Mouse (Mus musculus): ENCODE results near the gene Ptgis. TPM values are rescaled to one million over a fixed set of nuclear protein-coding genes. Genes with fewer than 3 reads are reported as not detected.
"Not testable (repeated sequence)": the region's sequence is repeated elsewhere in the genome, so short reads cannot be mapped to it uniquely, and the experiment has no call there.

Ptgis gene
- polyA plus RNA-seq, 1 experiment from 2014 or later, result 18.0 TPM

DNA sequence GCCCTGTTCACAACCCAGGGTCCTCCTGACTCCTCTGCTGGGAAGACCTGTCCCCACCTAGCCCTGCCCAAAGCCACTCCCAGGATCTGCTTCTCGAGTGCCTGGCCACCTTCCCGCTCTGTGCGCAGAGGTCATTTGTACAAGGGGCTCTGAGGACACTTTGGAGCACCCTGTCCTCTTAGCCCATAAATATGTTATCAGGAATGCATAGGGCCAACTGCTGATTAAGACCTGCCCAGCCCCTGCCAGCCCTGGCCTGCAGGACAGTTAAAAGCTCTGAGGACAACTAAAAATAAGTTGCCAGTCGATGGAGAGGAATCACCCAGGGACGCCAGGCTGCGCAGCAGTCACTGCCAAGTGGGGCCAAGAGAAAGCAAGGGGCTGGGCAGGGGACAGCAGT is 27.9 kb downstream of the Ptgis start:
- Histone ChIP-seq H3K9ac (ENCODE audit: low read depth, low read length) (no peak overlapping the region), H3K27ac (ENCODE audit: low read depth, low read length) (no peak overlapping the region), H3K27me3 (ENCODE audit: control insufficient read depth, insufficient read depth, low read length) (no peaks in the 10 kb centered on the region), H3K4me3 (ENCODE audit: low read length) (no peak overlapping the region), H3K9me3 (ENCODE audit: control insufficient read depth, low read length) (no peaks in the 10 kb centered on the region), H3K36me3 (ENCODE audit: control insufficient read depth, insufficient read depth, low read length) (no peaks in the 10 kb centered on the region; the same call in 1 of the 2 replicates), H3K4me1 (ENCODE audit: control insufficient read depth, insufficient read depth, low read length) (no peaks in the 10 kb centered on the region; the same call in 1 of the 2 replicates), H3K4me2 (replicated peaks; ENCODE audit: low read depth, low read length) (no peak overlapping the region)
- over 99% methylated on average over 6 of the region's 6 CpGs for WGBS
- no peak for ATAC-seq (ENCODE audit: low FRiP score, low TSS enrichment)

DNA sequence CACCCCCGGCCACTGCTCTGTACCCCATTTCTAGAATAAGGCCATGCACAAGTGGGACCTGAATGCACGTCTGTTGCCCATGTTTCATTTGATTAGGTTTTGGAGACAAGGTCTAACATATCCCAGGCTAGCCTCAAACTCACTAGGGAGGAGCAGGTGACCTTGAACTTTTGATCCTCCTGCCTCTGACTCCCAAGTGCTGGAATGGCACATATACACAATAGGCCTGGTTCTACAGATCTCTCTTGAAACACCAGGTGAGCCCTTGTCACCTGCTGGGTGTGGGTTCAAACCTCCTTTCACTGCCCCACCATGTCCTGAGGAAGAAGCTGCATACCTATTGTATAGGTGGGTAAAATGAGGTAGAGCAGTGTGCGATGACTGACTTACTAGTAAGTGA is 28.3 kb downstream of the Ptgis start:
- Histone ChIP-seq H3K27me3 (ENCODE audit: control insufficient read depth, insufficient read depth, low read length) (no peaks in the 10 kb centered on the region), H3K36me3 (ENCODE audit: control insufficient read depth, insufficient read depth, low read length) (no peaks in the 10 kb centered on the region; the same call in 1 of the 2 replicates), H3K9me3 (ENCODE audit: control insufficient read depth, low read length) (no peaks in the 10 kb centered on the region), H3K9ac (ENCODE audit: low read depth, low read length) (no peak overlapping the region), H3K4me3 (ENCODE audit: low read length) (no peak overlapping the region), H3K4me2 (replicated peaks; ENCODE audit: low read depth, low read length) (no peak overlapping the region), H3K4me1 (ENCODE audit: control insufficient read depth, insufficient read depth, low read length) (no peaks in the 10 kb centered on the region; the same call in 1 of the 2 replicates), H3K27ac (ENCODE audit: low read depth, low read length) (no peak overlapping the region)
- ATAC-seq (ENCODE audit: low FRiP score, low TSS enrichment), result no peak
- WGBS, result 89% methylated on average over 3 of the region's 3 CpGs

DNA sequence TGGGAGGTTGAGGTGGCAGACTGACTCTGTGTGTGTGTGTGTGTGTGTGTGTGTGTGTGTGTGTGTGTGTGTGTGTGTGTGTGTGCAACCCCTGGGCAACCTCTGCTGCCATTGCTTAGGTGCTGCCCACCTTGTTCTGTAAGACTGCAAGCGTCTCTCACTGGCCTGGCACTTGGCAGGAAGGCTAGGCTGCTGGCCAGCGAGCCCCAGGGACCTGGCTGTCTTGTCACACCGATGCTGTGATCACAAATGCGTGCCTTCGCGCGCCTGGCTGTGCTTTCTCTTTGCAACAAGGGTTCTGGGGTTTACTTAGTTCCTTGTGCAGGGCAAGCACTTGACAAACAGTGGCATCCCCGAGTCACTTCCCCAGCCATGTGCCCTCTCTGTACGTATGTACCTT is 30.5 kb downstream of the Ptgis start:
- no peak overlapping the region for H3K4me2 ChIP-seq (replicated peaks; ENCODE audit: low read depth, low read length)
- H3K4me1 ChIP-seq (ENCODE audit: control insufficient read depth, insufficient read depth, low read length), result no peaks in the 10 kb centered on the region; the same call in 1 of the 2 replicates
- H3K27ac ChIP-seq (ENCODE audit: low read depth, low read length), result no peak overlapping the region
- H3K27me3 ChIP-seq (ENCODE audit: control insufficient read depth, insufficient read depth, low read length), result no peaks in the 10 kb centered on the region
- no peaks in the 10 kb centered on the region for H3K9me3 ChIP-seq (ENCODE audit: control insufficient read depth, low read length)
- H3K4me3 ChIP-seq (ENCODE audit: low read length), result no peak overlapping the region
- no peaks in the 10 kb centered on the region; the same call in 1 of the 2 replicates for H3K36me3 ChIP-seq (ENCODE audit: control insufficient read depth, insufficient read depth, low read length)
- H3K9ac ChIP-seq (ENCODE audit: low read depth, low read length), result no peak overlapping the region
- ATAC-seq (ENCODE audit: low FRiP score, low TSS enrichment), result no peak
- WGBS, result 70% methylated on average over 9 of the region's 9 CpGs

DNA sequence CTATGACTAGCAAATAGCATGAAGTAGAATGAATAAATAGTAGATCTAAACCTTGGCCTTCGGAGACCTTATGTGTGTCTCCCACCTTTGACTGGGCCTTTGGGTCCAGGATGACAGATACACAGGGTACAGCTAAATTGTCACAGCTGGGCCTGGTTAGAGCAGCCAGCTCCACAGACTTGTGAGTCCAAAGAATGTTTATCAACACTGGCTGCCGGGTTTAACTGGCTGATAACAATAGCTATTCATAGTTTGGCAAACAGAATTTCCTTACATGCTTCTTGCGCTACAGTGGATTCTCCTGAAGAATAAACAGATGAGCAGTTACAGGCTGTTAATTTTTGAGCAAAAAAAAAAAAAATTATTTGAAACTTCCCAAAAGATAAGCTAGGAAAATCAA is 31.4 kb downstream of the Ptgis start:
- 81% methylated on average over 3 of the region's 3 CpGs for WGBS
- H3K9ac ChIP-seq (ENCODE audit: low read depth, low read length), result no peak overlapping the region
- ATAC-seq (ENCODE audit: low FRiP score, low TSS enrichment), result no peak
- no peak overlapping the region for H3K27ac ChIP-seq (ENCODE audit: low read depth, low read length)
- no peak overlapping the region for H3K4me2 ChIP-seq (replicated peaks; ENCODE audit: low read depth, low read length)
- H3K36me3 ChIP-seq (ENCODE audit: control insufficient read depth, insufficient read depth, low read length), result no peaks in the 10 kb centered on the region; the same call in 1 of the 2 replicates
- H3K27me3 ChIP-seq (ENCODE audit: control insufficient read depth, insufficient read depth, low read length), result no peaks in the 10 kb centered on the region
- no peaks in the 10 kb centered on the region; the same call in 1 of the 2 replicates for H3K4me1 ChIP-seq (ENCODE audit: control insufficient read depth, insufficient read depth, low read length)
- no peak overlapping the region for H3K4me3 ChIP-seq (ENCODE audit: low read length)
- no peaks in the 10 kb centered on the region for H3K9me3 ChIP-seq (ENCODE audit: control insufficient read depth, low read length)

DNA sequence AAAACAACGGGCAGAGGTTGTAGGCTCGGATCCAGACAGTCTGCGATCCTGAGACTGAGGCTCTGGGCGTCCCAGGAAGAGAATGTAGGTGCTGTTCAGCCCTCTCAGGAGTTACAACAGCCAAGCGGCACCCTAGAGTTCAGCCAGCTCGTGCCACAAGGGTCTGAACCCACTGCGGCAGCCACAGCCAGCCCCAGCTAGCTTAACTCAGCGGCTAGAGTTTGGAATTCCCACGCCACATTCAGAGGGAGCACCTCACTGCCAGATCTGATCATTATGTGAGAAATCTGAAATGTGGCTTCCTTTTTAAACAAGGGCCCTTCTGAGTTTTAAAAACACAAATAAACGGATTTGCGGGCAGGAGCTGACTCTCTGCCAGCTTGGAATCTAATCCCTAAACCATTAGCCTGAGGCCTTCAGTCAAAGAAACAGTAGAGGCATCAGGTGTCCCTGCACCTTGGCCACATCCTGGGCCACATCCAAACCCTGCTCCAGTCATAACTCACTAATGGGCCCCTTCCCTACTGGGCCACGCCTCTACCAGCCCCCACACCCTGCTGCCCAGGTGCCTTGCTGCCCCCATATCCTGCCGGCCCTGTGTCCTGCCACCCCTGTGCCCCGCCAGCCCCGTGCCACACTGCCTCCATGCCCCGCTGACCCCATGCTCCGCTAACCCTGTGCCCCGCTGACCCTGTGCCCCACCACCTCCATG is 34.3 kb downstream of the Ptgis start:
- Histone ChIP-seq H3K27ac (ENCODE audit: low read depth, low read length) (no peak overlapping the region), H3K4me1 (ENCODE audit: control insufficient read depth, insufficient read depth, low read length) (peaks cover 9% of the 10 kb centered on the region), H3K9me3 (ENCODE audit: control insufficient read depth, low read length) (no peaks in the 10 kb centered on the region), H3K4me3 (ENCODE audit: low read length) (no peak overlapping the region), H3K27me3 (ENCODE audit: control insufficient read depth, insufficient read depth, low read length) (no peaks in the 10 kb centered on the region), H3K9ac (ENCODE audit: low read depth, low read length) (no peak overlapping the region), H3K4me2 (replicated peaks; ENCODE audit: low read depth, low read length) (no peak overlapping the region), H3K36me3 (ENCODE audit: control insufficient read depth, insufficient read depth, low read length) (no peaks in the 10 kb centered on the region)
- no peak for ATAC-seq (ENCODE audit: low FRiP score, low TSS enrichment)
- 65% methylated on average over 18 of the region's 18 CpGs for whole genome bisulfite sequencing

DNA sequence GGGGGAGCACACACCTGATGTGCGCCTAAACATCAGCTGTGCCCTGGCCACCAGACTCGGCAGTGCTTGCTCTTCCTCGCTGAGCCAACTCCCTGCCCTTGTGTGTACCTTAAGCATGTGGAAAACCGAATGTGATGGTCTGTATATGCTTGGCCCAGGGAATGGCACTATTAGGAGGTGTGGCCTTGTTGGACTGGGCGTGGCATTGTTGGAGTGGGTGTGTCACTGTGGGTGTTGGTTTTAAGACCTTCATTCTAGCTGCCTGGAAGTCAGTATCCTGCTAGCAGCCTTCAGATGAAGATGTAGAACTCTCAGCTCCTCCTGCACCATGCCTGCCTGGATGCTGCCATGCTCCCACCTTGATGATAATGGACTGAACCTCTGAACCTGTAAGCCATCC is 35.7 kb downstream of the Ptgis start:
- H3K9ac ChIP-seq (ENCODE audit: low read depth, low read length); H3K27me3 ChIP-seq (ENCODE audit: control insufficient read depth, insufficient read depth, low read length); H3K4me1 ChIP-seq (ENCODE audit: control insufficient read depth, insufficient read depth, low read length); H3K9me3 ChIP-seq (ENCODE audit: control insufficient read depth, low read length); H3K27ac ChIP-seq (ENCODE audit: low read depth, low read length); H3K4me2 ChIP-seq (replicated peaks; ENCODE audit: low read depth, low read length); ATAC-seq (ENCODE audit: low FRiP score, low TSS enrichment); H3K4me3 ChIP-seq (ENCODE audit: low read length); H3K36me3 ChIP-seq (ENCODE audit: control insufficient read depth, insufficient read depth, low read length): not testable (repeated sequence)
- WGBS, result 89% methylated on average over 5 of the region's 5 CpGs

DNA sequence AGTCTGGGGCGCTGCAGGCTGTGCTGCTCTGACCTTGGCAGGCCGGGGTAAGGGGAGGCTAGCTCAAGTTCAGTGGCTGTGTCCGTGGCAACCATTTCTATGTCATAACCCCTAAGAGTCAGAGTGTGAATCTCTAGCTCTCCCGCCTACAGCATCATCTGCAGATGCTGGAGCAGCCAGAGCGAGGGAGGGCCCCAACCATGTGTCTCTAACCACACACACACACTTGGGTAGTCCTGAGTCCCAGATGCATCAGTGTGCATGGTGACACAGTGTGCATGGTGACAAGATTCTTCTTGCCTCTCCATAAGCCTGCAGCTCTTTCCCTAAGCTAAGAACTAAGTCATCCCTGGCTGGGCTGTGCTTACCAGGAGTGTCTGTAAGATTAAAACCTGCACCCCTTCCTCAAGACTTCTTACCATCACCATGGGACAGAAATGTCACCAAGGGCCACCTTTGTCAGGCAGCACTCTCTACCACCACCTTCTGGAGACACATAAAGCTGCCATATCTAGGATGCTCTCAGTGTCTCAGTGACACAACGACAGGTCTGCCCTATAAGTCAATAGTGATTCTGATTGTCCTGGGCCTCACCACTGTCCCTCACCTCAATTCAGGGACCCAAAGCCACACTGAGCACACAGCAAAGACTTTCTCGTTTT is 36.8 kb downstream of the Ptgis start:
- Histone ChIP-seq H3K4me1 (ENCODE audit: control insufficient read depth, insufficient read depth, low read length) (peaks cover 9% of the 10 kb centered on the region; the same call in 1 of the 2 replicates), H3K4me3 (ENCODE audit: low read length) (no peak overlapping the region), H3K9ac (ENCODE audit: low read depth, low read length) (no peak overlapping the region), H3K27ac (ENCODE audit: low read depth, low read length) (no peak overlapping the region), H3K4me2 (replicated peaks; ENCODE audit: low read depth, low read length) (no peak overlapping the region), H3K36me3 (ENCODE audit: control insufficient read depth, insufficient read depth, low read length) (no peaks in the 10 kb centered on the region), H3K27me3 (ENCODE audit: control insufficient read depth, insufficient read depth, low read length) (no peaks in the 10 kb centered on the region), H3K9me3 (ENCODE audit: control insufficient read depth, low read length) (no peaks in the 10 kb centered on the region)
- 67% methylated on average over 7 of the region's 7 CpGs for WGBS
- no peak for ATAC-seq (ENCODE audit: low FRiP score, low TSS enrichment)

DNA sequence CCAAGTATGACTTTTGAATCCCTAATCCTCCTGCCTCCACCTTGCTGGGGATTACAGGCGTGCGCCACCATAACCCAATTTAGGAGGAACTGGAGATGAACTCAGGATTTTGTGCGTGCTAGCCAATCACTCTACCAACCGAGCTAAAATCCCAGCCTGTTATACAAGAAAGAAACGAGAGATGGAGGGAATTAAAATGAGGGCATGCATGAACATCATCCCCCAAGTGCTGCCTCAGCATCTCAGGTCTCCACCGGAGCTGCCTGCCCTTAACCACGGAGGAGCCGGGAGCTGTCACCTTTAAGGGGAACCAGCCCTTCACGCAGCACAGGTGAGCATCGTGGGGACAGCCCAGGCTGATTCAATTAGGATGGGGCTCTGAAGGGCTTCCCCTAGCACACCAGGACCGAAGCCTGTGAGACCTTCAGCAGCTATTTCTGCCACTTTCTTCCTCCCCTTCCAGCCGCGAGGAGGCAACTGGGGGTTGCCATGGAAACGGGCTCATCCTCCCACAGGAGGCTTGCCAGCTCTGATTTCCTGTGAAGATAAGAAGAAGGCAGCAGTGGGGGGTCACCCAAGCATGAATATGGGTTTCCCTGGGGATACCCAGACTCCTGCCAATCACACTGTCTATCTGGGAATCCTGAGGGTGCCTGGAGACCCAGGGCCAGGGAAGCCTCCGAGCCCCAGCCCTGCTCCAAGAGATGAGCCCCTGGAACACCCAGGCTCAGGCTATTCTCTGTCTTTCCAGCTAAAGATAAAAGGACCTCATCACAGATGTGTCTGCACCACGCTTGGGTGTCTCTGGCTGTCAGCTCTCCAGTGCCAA is 38.7 kb downstream of the Ptgis start:
- Histone ChIP-seq H3K27ac (ENCODE audit: low read depth, low read length) (no peak overlapping the region), H3K27me3 (ENCODE audit: control insufficient read depth, insufficient read depth, low read length) (no peaks in the 10 kb centered on the region), H3K9ac (ENCODE audit: low read depth, low read length) (no peak overlapping the region), H3K4me3 (ENCODE audit: low read length) (no peak overlapping the region), H3K36me3 (ENCODE audit: control insufficient read depth, insufficient read depth, low read length) (no peaks in the 10 kb centered on the region), H3K4me1 (ENCODE audit: control insufficient read depth, insufficient read depth, low read length) (peaks cover 9% of the 10 kb centered on the region; the same call in 1 of the 2 replicates), H3K4me2 (replicated peaks; ENCODE audit: low read depth, low read length) (no peak overlapping the region), H3K9me3 (ENCODE audit: control insufficient read depth, low read length) (no peaks in the 10 kb centered on the region)
- peak; percentile 38; the same call in 1 of the 2 replicates for ATAC-seq (ENCODE audit: low FRiP score, low TSS enrichment)
- WGBS, result 31% methylated on average over 16 of the region's 16 CpGs

Measured in kidney, embryonic 14.5 days (tissue).